Mouse (Mus musculus) liver, embryonic 13.5 days (tissue): ENCODE measurements around the gene Ofcc1. TPM values are rescaled to one million over a fixed set of nuclear protein-coding genes. Genes with fewer than 3 reads are reported as not detected.

Source experiments
- ATAC-seq: fragments of 200-750 bp; cut with Nextera tagmentation; 2 replicates; pipeline ENCODE4 v1.8.0; 2017; ENCODE audit warnings: low read depth, mild to moderate bottlenecking, moderate number of reproducible peaks, moderate library complexity
- DNase-seq: peaks from one replicate; pipeline ENCODE4 v3.0.0; 2022
- H3K27ac ChIP-seq: fragments of 300-500 bp; sonication (generic); 2 replicates; pipeline ENCODE4 v1.5.1; 2015; ENCODE audit warnings: moderate library complexity, mild to moderate bottlenecking, inconsistent platforms
- H3K27me3 ChIP-seq: fragments of 300-500 bp; sonication (generic); 2 replicates; pipeline ENCODE4 v1.6.1; 2015; ENCODE audit warnings: mild to moderate bottlenecking, inconsistent platforms
- H3K36me3 ChIP-seq: fragments of 300-500 bp; sonication (generic); 2 replicates; pipeline ENCODE4 v1.6.1; 2015; ENCODE audit warnings: mild to moderate bottlenecking, inconsistent platforms
- H3K4me1 ChIP-seq: fragments of 300-500 bp; sonication (generic); replicated peaks from 2 replicates; pipeline ENCODE4 v1.6.1; 2015; ENCODE audit warnings: inconsistent platforms
- H3K4me2 ChIP-seq: fragments of 300-500 bp; sonication (generic); 2 replicates; pipeline ENCODE4 v1.6.1; 2015; ENCODE audit warnings: inconsistent platforms, mild to moderate bottlenecking, moderate library complexity
- H3K4me3 ChIP-seq: fragments of 300-500 bp; sonication (generic); replicated peaks from 2 replicates; pipeline ENCODE4 v1.5.1; 2015; ENCODE audit warnings: mild to moderate bottlenecking, inconsistent platforms
- H3K9ac ChIP-seq: fragments of 300-500 bp; sonication (generic); 2 replicates; pipeline ENCODE4 v1.6.1; 2015; ENCODE audit warnings: mild to moderate bottlenecking, inconsistent platforms
- H3K9me3 ChIP-seq: fragments of 300-500 bp; sonication (generic); replicated peaks from 2 replicates; pipeline ENCODE4 v1.6.1; 2016; ENCODE audit warnings: inconsistent platforms
- WGBS: fragments of 180-500 bp; shearing (Covaris S2); methylation state at CpG from one replicate; pipeline ENCODE4 v1.1.7; 2015; ENCODE audit not compliant: insufficient replicate concordance; 5-methylcytosine and 5-hydroxymethylcytosine counted together
- polyA plus RNA-seq: library from polyadenylated mRNA; unstranded; fragments of >200 nt; fragmentation: Nextera tagmentation; extraction: Ambion mirVana; gene quantifications from 2 replicates; pipeline ENCODE4 v1.2.1, GENCODE M21; 2015

Gene Ofcc1
- polyA plus RNA-seq, 1 experiment from 2014 or later = not detected

- no peak overlapping the region for H3K4me2 ChIP-seq
- no peak overlapping the region for H3K9ac ChIP-seq
- H3K4me3 ChIP-seq = no peak overlapping the region
- H3K36me3 ChIP-seq = no peaks in the 10 kb centered on the region
- 47% methylated on average over 3 of the region's 3 CpGs for WGBS
- no peak for DNase-seq
- no peak for ATAC-seq
- H3K4me1 ChIP-seq = no peaks in the 10 kb centered on the region
- no peaks in the 10 kb centered on the region for H3K27me3 ChIP-seq
- H3K27ac ChIP-seq = no peak overlapping the region
- H3K9me3 ChIP-seq = no peaks in the 10 kb centered on the region
Measured at GRCm38 (mm10) chr13:40074850-40075416, 286.3 kb downstream of the Ofcc1 start.

DNA sequence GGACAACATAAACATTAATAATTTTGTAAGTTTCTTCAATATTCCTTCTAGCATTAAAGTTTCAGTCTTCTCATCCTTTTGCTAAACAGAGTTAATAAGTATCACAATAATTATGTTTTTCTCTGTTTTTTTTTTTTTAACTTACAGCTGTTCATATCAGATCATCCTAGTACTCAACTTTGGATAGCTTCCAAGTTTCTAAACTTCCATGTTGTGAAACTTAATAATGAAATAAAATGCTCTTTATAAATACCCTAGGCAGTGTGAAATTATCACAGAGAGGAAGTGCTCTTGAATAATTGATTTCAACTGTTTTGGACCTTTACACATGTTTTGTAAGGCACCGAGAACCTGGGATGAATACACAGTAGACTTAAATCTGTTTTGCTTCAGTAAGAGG lies 291.2 kb downstream of the Ofcc1 start:
- H3K36me3 ChIP-seq = no peaks in the 10 kb centered on the region
- 72% methylated on average over 1 of the region's 1 CpGs for WGBS

DNA sequence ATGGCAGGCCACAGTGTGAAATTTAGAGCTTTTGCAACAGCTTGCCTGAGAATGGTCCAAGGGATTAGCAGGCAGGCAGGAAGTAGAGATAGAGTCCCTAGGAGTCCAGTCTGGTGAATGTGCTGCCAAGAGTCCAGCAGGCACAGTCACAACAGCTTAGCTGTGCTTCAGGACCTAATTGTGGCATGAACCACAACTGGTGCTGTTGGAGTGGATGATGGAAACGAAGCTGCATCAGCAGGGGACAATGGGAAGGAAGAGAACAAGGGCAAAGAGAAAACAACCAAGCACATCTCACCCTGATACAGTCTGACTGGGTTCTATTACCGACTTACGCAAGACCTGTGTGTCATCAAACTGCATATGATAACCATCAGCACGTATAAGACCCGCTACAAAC lies 300.0 kb downstream of the Ofcc1 start:
- Histone ChIP-seq H3K9ac (no peak overlapping the region), H3K4me1 (no peaks in the 10 kb centered on the region), H3K9me3 (no peaks in the 10 kb centered on the region), H3K36me3 (no peaks in the 10 kb centered on the region), H3K27me3 (no peaks in the 10 kb centered on the region), H3K4me3 (no peak overlapping the region), H3K27ac (no peak overlapping the region), H3K4me2 (no peak overlapping the region)
- DNase-seq = no peak
- WGBS = 63% methylated on average over 5 of the region's 5 CpGs
- no peak for ATAC-seq

More for the DNA sequence above, 291.2 kb downstream of the Ofcc1 start:
- Histone ChIP-seq H3K27ac (no peak overlapping the region), H3K4me1 (no peaks in the 10 kb centered on the region), H3K27me3 (no peaks in the 10 kb centered on the region), H3K4me3 (no peak overlapping the region), H3K4me2 (no peak overlapping the region), H3K9me3 (no peaks in the 10 kb centered on the region), H3K9ac (no peak overlapping the region)
- DNase-seq (no peak), ATAC-seq (no peak)

DNA sequence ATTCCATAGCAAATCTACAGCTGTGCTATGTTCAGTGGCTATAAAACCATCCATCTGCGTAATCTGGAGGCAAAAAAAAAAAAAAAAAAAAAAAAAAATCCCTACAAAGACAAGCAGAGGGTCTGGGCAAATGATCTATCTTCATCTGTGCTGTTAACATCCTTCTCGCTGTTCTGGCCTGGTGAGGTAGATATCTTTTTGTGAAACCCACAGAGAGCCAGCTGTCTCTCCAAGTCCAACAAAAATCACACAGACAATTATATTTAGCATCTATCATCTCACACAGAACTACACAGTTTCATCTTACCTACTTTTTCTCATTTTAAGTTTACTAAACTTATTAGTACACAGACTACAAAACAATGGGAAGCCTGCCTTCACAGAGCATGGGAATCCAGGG lies 323.4 kb downstream of the Ofcc1 start:
- Histone ChIP-seq H3K4me3 (no peak overlapping the region), H3K9ac (no peak overlapping the region), H3K4me1 (no peaks in the 10 kb centered on the region), H3K27me3 (no peaks in the 10 kb centered on the region), H3K27ac (no peak overlapping the region), H3K36me3 (no peaks in the 10 kb centered on the region), H3K4me2 (no peak overlapping the region), H3K9me3 (no peaks in the 10 kb centered on the region)
- DNase-seq (no peak), ATAC-seq (no peak)
- whole genome bisulfite sequencing = 70% methylated on average over 2 of the region's 2 CpGs

DNA sequence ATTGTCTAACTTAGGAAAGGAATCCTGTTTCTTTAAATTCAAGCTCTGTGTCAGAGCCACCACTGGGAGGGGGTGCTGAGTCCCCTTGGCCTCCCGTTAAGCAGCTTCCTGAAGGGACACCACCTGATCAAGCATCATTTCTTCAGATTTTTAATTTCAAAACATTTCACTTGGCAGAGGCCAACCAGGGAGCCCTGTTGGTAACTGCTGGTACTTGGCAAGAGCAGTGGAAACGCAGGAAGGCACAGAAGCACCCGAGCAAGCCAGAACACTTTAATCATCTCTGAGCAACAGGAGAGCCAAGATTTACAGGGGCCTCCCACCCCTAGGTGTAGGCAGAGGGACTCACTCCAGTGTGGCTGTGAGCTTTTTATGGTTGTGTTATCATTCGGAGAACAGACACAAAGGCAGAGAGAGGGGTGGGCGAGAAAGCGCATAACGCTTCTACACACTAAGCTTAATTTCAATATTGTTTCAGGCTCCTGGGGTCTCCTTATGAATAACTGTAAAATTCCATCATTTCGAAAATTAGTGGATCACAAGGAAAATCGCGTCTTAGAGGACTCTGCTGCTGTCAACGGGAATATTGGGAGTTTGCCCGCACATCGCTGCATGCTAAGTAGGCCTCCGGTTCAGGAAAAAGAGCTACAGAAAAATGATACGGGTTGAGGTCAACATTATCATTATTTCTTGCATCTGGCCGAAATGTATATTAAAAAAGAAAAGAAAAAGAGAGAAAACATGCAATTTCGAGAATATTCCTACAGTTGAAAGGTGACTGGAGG lies 324.1 kb downstream of the Ofcc1 start:
- no peaks in the 10 kb centered on the region for H3K36me3 ChIP-seq
- H3K4me3 ChIP-seq = no peak overlapping the region
- no peak overlapping the region for H3K4me2 ChIP-seq
- ATAC-seq = no peak
- H3K27ac ChIP-seq = no peak overlapping the region
- H3K9ac ChIP-seq = no peak overlapping the region
- no peaks in the 10 kb centered on the region for H3K9me3 ChIP-seq
- WGBS = 67% methylated on average over 17 of the region's 17 CpGs
- no peaks in the 10 kb centered on the region for H3K27me3 ChIP-seq
- no peaks in the 10 kb centered on the region for H3K4me1 ChIP-seq
- no peak for DNase-seq

- H3K9me3 ChIP-seq = no peaks in the 10 kb centered on the region
- H3K27me3 ChIP-seq = no peaks in the 10 kb centered on the region
- no peak overlapping the region for H3K4me3 ChIP-seq
- no peak for DNase-seq
- no peak overlapping the region for H3K4me2 ChIP-seq
- H3K4me1 ChIP-seq = no peaks in the 10 kb centered on the region
- H3K9ac ChIP-seq = no peak overlapping the region
- no peak for ATAC-seq
- H3K36me3 ChIP-seq = no peaks in the 10 kb centered on the region
- WGBS = 66% methylated on average over 1 of the region's 1 CpGs
- H3K27ac ChIP-seq = no peak overlapping the region
Measured at GRCm38 (mm10) chr13:40029426-40029825, 331.8 kb downstream of the Ofcc1 start.

DNA sequence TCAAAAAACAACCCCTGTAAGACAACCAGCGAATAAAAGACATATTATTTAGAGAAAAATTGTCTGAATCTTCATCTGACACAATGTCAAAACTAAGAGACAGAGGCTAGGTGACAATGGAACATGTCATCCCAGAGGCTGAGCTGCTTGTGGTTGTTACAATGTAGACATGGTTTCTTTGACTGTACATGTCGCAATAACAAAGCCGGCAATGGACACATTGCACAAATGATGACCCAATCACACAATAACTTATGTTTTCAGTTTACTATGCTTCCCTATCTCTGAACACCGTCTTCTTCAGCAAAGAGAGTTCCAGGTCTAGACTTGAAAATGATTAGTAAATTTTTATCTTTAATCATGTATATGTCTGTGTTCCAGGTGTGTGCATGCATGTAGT lies 332.4 kb downstream of the Ofcc1 start:
- no peak overlapping the region for H3K4me3 ChIP-seq
- no peaks in the 10 kb centered on the region for H3K4me1 ChIP-seq
- no peak overlapping the region for H3K4me2 ChIP-seq
- ATAC-seq (no peak), DNase-seq (no peak)
- H3K27me3 ChIP-seq = no peaks in the 10 kb centered on the region
- H3K36me3 ChIP-seq = no peaks in the 10 kb centered on the region
- 70% methylated on average over 4 of the region's 4 CpGs for WGBS
- H3K9me3 ChIP-seq = no peaks in the 10 kb centered on the region
- H3K9ac ChIP-seq = no peak overlapping the region
- no peak overlapping the region for H3K27ac ChIP-seq

GRCm38 (mm10) chr13:40025816-40026215 lies 335.4 kb downstream of the Ofcc1 start:
- ATAC-seq = no peak
- WGBS = 79% methylated on average over 4 of the region's 4 CpGs

GRCm38 (mm10) chr13:40023201-40023777 lies 338.0 kb downstream of the Ofcc1 start:
- Histone ChIP-seq H3K9ac (no peak overlapping the region), H3K4me3 (no peak overlapping the region), H3K27me3 (no peaks in the 10 kb centered on the region), H3K4me1 (no peaks in the 10 kb centered on the region), H3K36me3 (no peaks in the 10 kb centered on the region), H3K9me3 (no peaks in the 10 kb centered on the region), H3K27ac (no peak overlapping the region), H3K4me2 (no peak overlapping the region)
- DNase-seq = no peak
- no peak for ATAC-seq
- WGBS = 58% methylated on average over 8 of the region's 8 CpGs

More at GRCm38 (mm10) chr13:40025816-40026215, 335.4 kb downstream of the Ofcc1 start:
- no peaks in the 10 kb centered on the region for H3K9me3 ChIP-seq
- no peak overlapping the region for H3K4me3 ChIP-seq
- no peaks in the 10 kb centered on the region for H3K27me3 ChIP-seq
- no peak overlapping the region for H3K27ac ChIP-seq
- H3K4me1 ChIP-seq = no peaks in the 10 kb centered on the region
- no peaks in the 10 kb centered on the region for H3K36me3 ChIP-seq
- H3K4me2 ChIP-seq = no peak overlapping the region
- no peak for DNase-seq
- H3K9ac ChIP-seq = no peak overlapping the region

GRCm38 (mm10) chr13:40022609-40023008 lies 338.6 kb downstream of the Ofcc1 start:
- DNase-seq = no peak
- no peak overlapping the region for H3K4me3 ChIP-seq
- WGBS = 42% methylated on average over 1 of the region's 1 CpGs
- H3K9me3 ChIP-seq = no peaks in the 10 kb centered on the region
- no peaks in the 10 kb centered on the region for H3K27me3 ChIP-seq
- H3K4me1 ChIP-seq = no peaks in the 10 kb centered on the region
- no peak overlapping the region for H3K27ac ChIP-seq
- no peaks in the 10 kb centered on the region for H3K36me3 ChIP-seq
- H3K4me2 ChIP-seq = no peak overlapping the region
- ATAC-seq = no peak
- H3K9ac ChIP-seq = no peak overlapping the region

- Histone ChIP-seq H3K4me1 (no peaks in the 10 kb centered on the region), H3K36me3 (no peaks in the 10 kb centered on the region), H3K4me3 (no peak overlapping the region), H3K27ac (no peak overlapping the region), H3K4me2 (no peak overlapping the region), H3K9ac (no peak overlapping the region), H3K27me3 (no peaks in the 10 kb centered on the region), H3K9me3 (no peaks in the 10 kb centered on the region)
- ATAC-seq (no peak), DNase-seq (no peak)
- 75% methylated on average over 8 of the region's 8 CpGs for WGBS
Measured at GRCm38 (mm10) chr13:40000236-40000635, 361.0 kb downstream of the Ofcc1 start.

- no peak for DNase-seq
- 59% methylated on average over 4 of the region's 4 CpGs for WGBS
Measured at GRCm38 (mm10) chr13:39997901-39998300, 363.3 kb downstream of the Ofcc1 start.

More at GRCm38 (mm10) chr13:39997901-39998300, 363.3 kb downstream of the Ofcc1 start:
- H3K9me3 ChIP-seq = no peaks in the 10 kb centered on the region
- H3K4me2 ChIP-seq = no peak overlapping the region
- no peaks in the 10 kb centered on the region for H3K4me1 ChIP-seq
- H3K36me3 ChIP-seq = no peaks in the 10 kb centered on the region
- H3K9ac ChIP-seq = no peak overlapping the region
- no peak overlapping the region for H3K4me3 ChIP-seq
- no peak for ATAC-seq
- no peak overlapping the region for H3K27ac ChIP-seq
- no peaks in the 10 kb centered on the region for H3K27me3 ChIP-seq
